Mouse (Mus musculus): ENCODE data around the gene Agap1.

- TF ChIP-seq CTCF (IDR thresholded peaks at IDR 0.05), result no peak
- TF ChIP-seq EP300 (IDR thresholded peaks at IDR 0.05), result no peak
Measured at GRCm38 (mm10) chr1:89895801-89896200, 441.2 kb downstream of the Agap1 start.
